Mouse (Mus musculus) liver, embryonic 13.5 days (tissue): ENCODE measurements around the gene Mfap4. TPM values are rescaled to one million over a fixed set of nuclear protein-coding genes. Genes with fewer than 3 reads are reported as not detected.
A peak's percentile ranks its signal among the peaks of the same experiment; 100 is the strongest.

ENCODE experiments used
- ATAC-seq: fragments of 200-750 bp; cut with Nextera tagmentation; 2 replicates; pipeline ENCODE4 v1.8.0; 2017; ENCODE audit warnings: low read depth, mild to moderate bottlenecking, moderate number of reproducible peaks, moderate library complexity
- DNase-seq: peaks from one replicate; pipeline ENCODE4 v3.0.0; 2022
- H3K27ac ChIP-seq: fragments of 300-500 bp; sonication (generic); 2 replicates; pipeline ENCODE4 v1.5.1; 2015; ENCODE audit warnings: moderate library complexity, mild to moderate bottlenecking, inconsistent platforms
- H3K27me3 ChIP-seq: fragments of 300-500 bp; sonication (generic); 2 replicates; pipeline ENCODE4 v1.6.1; 2015; ENCODE audit warnings: mild to moderate bottlenecking, inconsistent platforms
- H3K36me3 ChIP-seq: fragments of 300-500 bp; sonication (generic); 2 replicates; pipeline ENCODE4 v1.6.1; 2015; ENCODE audit warnings: mild to moderate bottlenecking, inconsistent platforms
- H3K4me1 ChIP-seq: fragments of 300-500 bp; sonication (generic); replicated peaks from 2 replicates; pipeline ENCODE4 v1.6.1; 2015; ENCODE audit warnings: inconsistent platforms
- H3K4me2 ChIP-seq: fragments of 300-500 bp; sonication (generic); 2 replicates; pipeline ENCODE4 v1.6.1; 2015; ENCODE audit warnings: inconsistent platforms, mild to moderate bottlenecking, moderate library complexity
- H3K4me3 ChIP-seq: fragments of 300-500 bp; sonication (generic); replicated peaks from 2 replicates; pipeline ENCODE4 v1.5.1; 2015; ENCODE audit warnings: mild to moderate bottlenecking, inconsistent platforms
- H3K9ac ChIP-seq: fragments of 300-500 bp; sonication (generic); 2 replicates; pipeline ENCODE4 v1.6.1; 2015; ENCODE audit warnings: mild to moderate bottlenecking, inconsistent platforms
- H3K9me3 ChIP-seq: fragments of 300-500 bp; sonication (generic); replicated peaks from 2 replicates; pipeline ENCODE4 v1.6.1; 2016; ENCODE audit warnings: inconsistent platforms
- WGBS: fragments of 180-500 bp; shearing (Covaris S2); methylation state at CpG from one replicate; pipeline ENCODE4 v1.1.7; 2015; ENCODE audit not compliant: insufficient replicate concordance; 5-methylcytosine and 5-hydroxymethylcytosine counted together
- polyA plus RNA-seq: library from polyadenylated mRNA; unstranded; fragments of >200 nt; fragmentation: Nextera tagmentation; extraction: Ambion mirVana; gene quantifications from 2 replicates; pipeline ENCODE4 v1.2.1, GENCODE M21; 2015

The Mfap4 gene
- polyA plus RNA-seq, 1 experiment from 2014 or later = 8.4 TPM

DNA sequence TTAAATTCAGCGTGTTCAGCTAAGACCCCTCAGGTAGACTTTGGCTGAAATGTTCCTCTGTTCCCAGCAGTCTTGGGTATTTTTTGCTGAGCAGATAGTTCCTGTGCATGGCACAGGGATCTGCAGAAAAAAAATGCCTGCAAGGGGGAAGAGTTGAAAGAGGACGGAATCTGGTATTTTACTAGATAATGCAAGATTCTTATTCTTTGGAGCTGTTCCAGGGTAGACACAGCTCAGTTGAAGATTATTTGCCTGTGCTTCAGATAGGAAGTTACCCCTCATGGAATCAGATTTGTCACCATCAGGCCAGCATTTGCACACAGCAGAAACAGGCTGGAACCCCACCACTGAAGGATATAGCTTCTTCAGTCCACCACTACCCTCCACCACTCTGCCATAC lies 10.3 kb downstream of the Mfap4 start:
- Histone ChIP-seq H3K4me3 (no peak overlapping the region), H3K27me3 (no peaks in the 10 kb centered on the region), H3K9me3 (no peaks in the 10 kb centered on the region), H3K27ac (0 out of 2 replicates have a peak overlapping the region, but pooled peaks have one; percentile 24), H3K36me3 (peaks cover 15% of the 10 kb centered on the region), H3K9ac (no peak overlapping the region), H3K4me1 (peaks cover 29% of the 10 kb centered on the region), H3K4me2 (no peak overlapping the region; the same call in 1 of the 2 replicates)
- no peak for ATAC-seq
- WGBS = 77% methylated on average over 2 of the region's 2 CpGs
- DNase-seq = no peak

DNA sequence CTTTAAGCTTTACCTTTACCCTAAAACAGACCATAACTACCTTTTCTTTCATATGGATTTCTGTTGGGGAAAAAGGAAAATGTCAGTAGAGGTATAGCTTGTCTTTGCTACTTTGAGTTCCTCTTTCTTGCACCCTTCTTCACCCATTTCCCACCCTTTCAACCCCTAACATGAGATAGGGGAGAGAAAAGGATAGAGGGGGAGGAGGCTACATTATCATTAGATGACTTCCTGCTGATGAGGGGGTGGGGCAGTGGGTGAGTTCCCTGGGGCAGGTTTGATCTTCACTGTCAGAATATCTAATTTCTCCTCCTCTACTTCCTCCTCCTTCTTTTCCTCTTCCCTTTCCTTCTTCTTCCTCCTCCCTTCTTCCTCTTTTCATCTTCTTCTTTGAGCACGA lies 12.3 kb downstream of the Mfap4 start:
- no peak overlapping the region for H3K4me3 ChIP-seq
- peaks cover 26% of the 10 kb centered on the region for H3K4me1 ChIP-seq
- H3K27ac ChIP-seq = no peak overlapping the region
- no peak overlapping the region for H3K4me2 ChIP-seq
- no peak for DNase-seq
- H3K9ac ChIP-seq = no peak overlapping the region
- no peaks in the 10 kb centered on the region for H3K9me3 ChIP-seq
- H3K27me3 ChIP-seq = no peaks in the 10 kb centered on the region
- WGBS = 40% methylated on average over 1 of the region's 1 CpGs
- H3K36me3 ChIP-seq = no peaks in the 10 kb centered on the region
- no peak for ATAC-seq

DNA sequence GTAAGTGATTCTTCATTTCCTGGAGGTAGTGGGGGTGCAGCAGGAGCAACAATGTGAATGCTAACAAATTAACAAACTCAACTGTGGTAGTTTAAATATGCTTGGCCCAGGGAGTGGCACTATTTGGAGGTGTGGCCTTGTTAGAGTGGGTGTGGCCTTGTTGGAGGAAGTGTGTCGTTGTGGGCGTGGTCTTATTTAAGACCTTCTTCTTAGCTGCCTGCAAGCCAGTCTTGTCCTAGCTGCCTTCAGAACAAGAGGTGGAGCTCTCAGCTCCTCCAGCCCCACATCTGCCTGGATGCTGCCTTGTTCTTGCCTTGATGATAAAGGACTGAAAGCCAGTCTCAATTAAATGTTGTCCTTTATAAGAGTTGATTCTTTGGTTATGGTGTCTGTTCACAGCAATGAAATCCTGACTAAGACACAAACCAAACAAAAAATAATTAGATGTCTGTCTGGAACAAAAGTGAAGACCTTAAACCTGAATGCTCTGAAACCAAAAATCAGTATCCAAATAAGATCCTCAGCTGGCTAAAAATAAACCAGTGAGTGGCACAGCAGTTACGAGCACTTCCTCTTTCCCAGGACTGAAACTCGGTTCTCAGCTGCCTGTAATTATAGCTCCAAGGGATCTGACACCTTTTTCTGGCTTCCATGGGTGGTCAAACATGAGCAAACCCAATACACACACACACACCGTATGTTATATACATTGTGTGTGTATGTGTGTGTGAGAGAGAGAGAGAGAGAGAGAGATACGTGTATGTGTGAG lies 13.7 kb downstream of the Mfap4 start:
- H3K9me3 ChIP-seq = no peaks in the 10 kb centered on the region
- H3K4me3 ChIP-seq = no peak overlapping the region
- H3K9ac ChIP-seq = no peak overlapping the region
- no peak overlapping the region for H3K4me2 ChIP-seq
- H3K27me3 ChIP-seq = no peaks in the 10 kb centered on the region; the same call in 1 of the 2 replicates
- H3K4me1 ChIP-seq = peaks cover 13% of the 10 kb centered on the region
- H3K27ac ChIP-seq = no peak overlapping the region; the same call in 1 of the 2 replicates
- DNase-seq (peak; percentile 22), ATAC-seq (no peak)
- H3K36me3 ChIP-seq = no peaks in the 10 kb centered on the region
- 38% methylated on average over 6 of the region's 6 CpGs for WGBS

DNA sequence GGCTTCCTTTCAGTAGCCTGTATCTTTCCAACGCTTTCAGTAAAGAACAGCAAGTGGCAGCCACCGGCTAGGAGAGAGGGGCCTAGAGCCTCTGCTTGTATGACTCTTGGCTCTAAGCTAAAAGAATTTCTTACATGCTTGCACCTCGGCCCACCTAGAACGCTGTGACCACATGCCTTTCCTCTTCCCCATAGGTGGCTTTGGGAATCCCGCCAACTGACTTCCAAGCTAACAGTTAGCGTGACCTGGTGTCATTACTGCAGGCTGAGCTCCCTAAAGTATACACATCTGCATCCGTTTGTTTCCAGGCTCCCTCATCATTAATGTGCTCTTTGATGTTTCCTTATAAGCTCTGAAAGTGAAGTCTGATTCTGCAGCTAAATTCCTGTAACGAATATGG lies 18.7 kb downstream of the Mfap4 start:
- no peak for ATAC-seq
- no peaks in the 10 kb centered on the region; the same call in 1 of the 2 replicates for H3K27me3 ChIP-seq
- 60% methylated on average over 8 of the region's 8 CpGs for WGBS

DNA sequence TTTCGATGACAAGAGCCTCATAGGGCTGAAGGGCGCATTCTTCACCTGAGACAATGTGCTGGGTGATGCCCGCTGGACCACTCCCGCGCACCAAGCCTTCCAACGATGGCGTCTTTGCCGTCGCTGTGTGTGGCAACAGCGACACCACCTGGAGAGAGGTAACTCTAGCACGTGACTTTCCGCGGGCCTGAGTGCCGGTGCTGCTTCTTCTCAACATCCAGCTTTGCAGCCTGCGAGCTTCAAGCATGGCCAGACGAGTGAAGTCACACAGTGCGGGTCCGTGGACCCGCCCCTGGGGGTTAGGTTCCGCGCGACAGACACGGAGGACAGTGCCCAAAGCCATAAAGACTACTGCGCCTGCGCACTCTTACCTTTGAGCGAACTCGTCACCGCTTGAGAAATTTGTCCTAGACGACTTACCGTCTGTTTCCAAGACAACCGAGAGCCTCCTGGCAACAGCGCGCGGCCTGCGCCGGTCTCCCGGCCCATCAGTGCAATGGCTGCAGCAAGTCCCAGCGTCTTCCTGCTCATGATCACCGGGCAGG lies 19.6 kb downstream of the Mfap4 start, which contains the start of gene B9d1:
Gene B9d1, plus strand, starts transcription at position 432 of the 545 bp plus-strand sequence.
- H3K27ac ChIP-seq = no peak within 1 kb of the TSS

More for the DNA sequence above, 18.7 kb downstream of the Mfap4 start:
- H3K9ac ChIP-seq = no peak overlapping the region
- no peak overlapping the region for H3K4me2 ChIP-seq
- H3K4me1 ChIP-seq = peaks cover 15% of the 10 kb centered on the region
- no peaks in the 10 kb centered on the region for H3K36me3 ChIP-seq
- no peaks in the 10 kb centered on the region for H3K9me3 ChIP-seq
- no peak overlapping the region for H3K4me3 ChIP-seq
- no peak for DNase-seq
- no peak overlapping the region for H3K27ac ChIP-seq

DNA sequence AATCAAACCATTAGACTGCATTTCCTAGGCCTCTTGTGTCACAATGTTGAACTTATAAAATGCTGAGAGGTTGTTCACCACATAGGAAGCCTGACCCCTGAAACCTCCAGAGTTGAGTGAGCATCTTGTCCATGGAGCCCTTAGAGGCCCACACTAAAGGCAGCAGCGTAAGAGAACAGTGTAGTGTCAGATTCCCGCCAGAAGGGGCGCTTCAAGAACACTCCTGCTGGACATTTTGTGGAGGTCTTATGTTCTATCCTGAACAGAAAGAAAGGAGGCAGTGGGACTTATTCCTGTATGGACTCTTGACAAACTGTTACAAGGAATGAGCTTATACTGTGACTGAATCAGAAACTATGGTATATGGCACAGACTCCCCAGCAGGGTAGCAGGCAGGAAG lies 29.7 kb downstream of the Mfap4 start:
- no peak overlapping the region for H3K9ac ChIP-seq
- H3K4me1 ChIP-seq = no peaks in the 10 kb centered on the region
- H3K27ac ChIP-seq = no peak overlapping the region
- DNase-seq = no peak
- H3K27me3 ChIP-seq = no peaks in the 10 kb centered on the region
- peaks cover 9% of the 10 kb centered on the region; the same call in 1 of the 2 replicates for H3K36me3 ChIP-seq
- ATAC-seq = no peak
- no peak overlapping the region for H3K4me3 ChIP-seq
- H3K9me3 ChIP-seq = no peaks in the 10 kb centered on the region
- H3K4me2 ChIP-seq = no peak overlapping the region
- WGBS = 25% methylated on average over 3 of the region's 3 CpGs

More for the DNA sequence above, 19.6 kb downstream of the Mfap4 start, which contains the start of gene B9d1:
- Histone ChIP-seq H3K4me3 (peak within 1 kb of the TSS; percentile 61), H3K9ac (peak within 1 kb of the TSS; percentile 70), H3K27me3 (no peaks in the 10 kb centered on the region; the same call in 1 of the 2 replicates), H3K36me3 (no peaks in the 10 kb centered on the region), H3K4me1 (peaks cover 14% of the 10 kb centered on the region), H3K4me2 (peak within 1 kb of the TSS; percentile 71), H3K9me3 (no peaks in the 10 kb centered on the region)
- WGBS = under 1% methylated on average over 39 of the region's 39 CpGs
- peak; percentile 85 for DNase-seq
- peak; percentile 85 for ATAC-seq

DNA sequence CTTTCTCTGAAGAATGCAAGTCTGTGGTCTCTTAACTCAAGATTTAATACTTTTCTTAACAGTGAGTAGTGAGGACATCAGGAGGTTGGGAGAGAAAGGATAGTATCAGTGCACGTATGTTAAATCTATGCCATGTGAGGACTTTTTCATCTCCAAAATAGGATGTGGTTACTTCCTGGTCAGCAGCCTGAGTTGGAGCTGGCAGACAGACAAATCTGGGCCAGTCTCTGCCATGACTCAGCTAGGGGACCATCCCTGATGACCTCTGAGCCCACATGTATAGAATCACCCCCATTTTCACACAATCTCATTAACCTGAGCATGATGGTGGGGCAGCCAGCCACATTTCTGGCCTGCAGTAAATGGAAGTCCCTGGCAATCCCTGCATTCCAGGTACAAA lies 32.7 kb downstream of the Mfap4 start:
- Histone ChIP-seq H3K4me2 (no peak overlapping the region), H3K4me1 (no peaks in the 10 kb centered on the region), H3K36me3 (peaks cover 9% of the 10 kb centered on the region; the same call in 1 of the 2 replicates), H3K27ac (no peak overlapping the region), H3K27me3 (no peaks in the 10 kb centered on the region), H3K9me3 (no peaks in the 10 kb centered on the region), H3K4me3 (no peak overlapping the region), H3K9ac (no peak overlapping the region)
- no peak for DNase-seq
- no peak for ATAC-seq
- 52% methylated on average over 1 of the region's 1 CpGs for WGBS

DNA sequence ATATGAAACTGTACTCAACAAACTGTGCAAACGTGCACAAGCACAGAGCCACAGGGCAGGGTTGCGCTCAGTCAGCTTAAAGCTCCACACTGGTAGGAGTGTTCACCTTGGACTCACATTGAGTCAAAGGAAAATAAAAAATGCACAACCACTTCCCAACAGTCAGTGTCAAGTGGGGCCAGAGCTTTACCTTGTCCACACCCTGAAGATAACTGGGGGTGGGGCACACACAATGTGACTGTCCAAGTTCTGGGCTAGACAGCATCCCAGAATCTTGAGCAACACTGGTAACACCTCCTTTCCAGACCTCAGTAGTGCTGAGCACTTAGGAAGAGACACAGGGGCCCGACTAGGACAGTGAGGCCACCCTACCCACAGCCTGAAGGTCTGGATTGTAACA lies 33.6 kb downstream of the Mfap4 start:
- H3K9me3 ChIP-seq = no peaks in the 10 kb centered on the region
- no peaks in the 10 kb centered on the region for H3K27me3 ChIP-seq
- no peak overlapping the region for H3K9ac ChIP-seq
- no peak overlapping the region for H3K4me3 ChIP-seq
- ATAC-seq (no peak), DNase-seq (no peak)
- H3K4me1 ChIP-seq = no peaks in the 10 kb centered on the region
- H3K36me3 ChIP-seq = peaks cover 9% of the 10 kb centered on the region; the same call in 1 of the 2 replicates
- 68% methylated on average over 3 of the region's 3 CpGs for WGBS
- H3K4me2 ChIP-seq = no peak overlapping the region
- no peak overlapping the region for H3K27ac ChIP-seq

DNA sequence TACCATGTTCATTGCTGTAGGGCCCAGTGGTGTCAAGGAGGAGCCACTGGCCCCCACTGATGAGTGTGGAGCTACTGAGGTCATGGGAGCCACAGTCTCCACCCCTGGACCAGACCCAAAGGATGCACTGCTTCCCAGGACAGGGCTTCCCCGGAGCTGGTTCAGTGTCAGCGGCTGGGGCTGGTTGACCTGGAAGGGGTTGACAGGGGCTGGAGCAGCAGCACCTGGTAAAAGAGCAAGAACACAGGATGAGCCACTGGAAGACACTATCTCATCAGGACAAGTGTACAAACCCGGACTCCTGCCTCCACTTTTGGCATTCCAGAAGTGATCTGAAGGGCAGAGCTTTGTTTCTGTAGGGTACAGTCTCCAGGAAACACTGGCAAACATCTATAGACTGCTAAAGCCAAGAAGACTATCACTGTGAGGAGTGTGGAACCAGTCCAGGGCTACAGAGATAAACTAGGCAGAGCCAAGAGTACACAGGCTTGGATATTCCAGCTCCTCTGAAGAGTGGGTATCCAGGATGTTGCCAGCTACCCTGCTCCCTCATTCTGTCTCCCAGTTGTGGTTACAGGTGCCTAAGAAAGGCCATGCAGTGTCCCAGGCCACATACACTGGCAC lies 34.4 kb downstream of the Mfap4 start:
- Histone ChIP-seq H3K36me3 (peaks cover 9% of the 10 kb centered on the region; the same call in 1 of the 2 replicates), H3K9me3 (no peaks in the 10 kb centered on the region), H3K4me3 (no peak overlapping the region), H3K9ac (no peak overlapping the region), H3K27ac (no peak overlapping the region), H3K4me2 (no peak overlapping the region), H3K4me1 (no peaks in the 10 kb centered on the region), H3K27me3 (no peaks in the 10 kb centered on the region)
- ATAC-seq (no peak), DNase-seq (no peak)
- 66% methylated on average over 3 of the region's 3 CpGs for WGBS

DNA sequence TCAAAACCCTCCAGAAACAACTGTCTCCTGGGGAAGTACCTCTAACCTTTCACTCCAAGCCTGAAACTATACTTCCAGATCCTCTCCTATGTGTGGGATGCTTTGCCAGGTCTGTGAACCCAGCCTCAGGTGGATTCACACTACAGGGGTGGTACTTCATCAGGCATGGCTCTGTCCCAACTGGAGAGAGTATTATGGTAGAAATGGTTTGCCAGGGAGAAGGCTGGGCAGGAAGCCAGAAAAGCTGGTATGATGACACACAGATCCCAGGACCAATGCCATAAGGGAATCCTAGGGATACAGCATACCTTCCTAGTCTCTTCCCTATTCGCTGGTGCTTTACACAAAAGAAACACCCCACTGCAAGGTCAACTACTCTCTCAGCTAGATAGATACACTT lies 41.6 kb downstream of the Mfap4 start:
- Histone ChIP-seq H3K4me3 (no peak overlapping the region), H3K27me3 (no peaks in the 10 kb centered on the region), H3K36me3 (no peaks in the 10 kb centered on the region), H3K4me2 (no peak overlapping the region), H3K27ac (no peak overlapping the region), H3K9me3 (no peaks in the 10 kb centered on the region), H3K4me1 (no peaks in the 10 kb centered on the region), H3K9ac (no peak overlapping the region)
- 57% methylated on average over 1 of the region's 1 CpGs for WGBS
- DNase-seq (no peak), ATAC-seq (no peak)

DNA sequence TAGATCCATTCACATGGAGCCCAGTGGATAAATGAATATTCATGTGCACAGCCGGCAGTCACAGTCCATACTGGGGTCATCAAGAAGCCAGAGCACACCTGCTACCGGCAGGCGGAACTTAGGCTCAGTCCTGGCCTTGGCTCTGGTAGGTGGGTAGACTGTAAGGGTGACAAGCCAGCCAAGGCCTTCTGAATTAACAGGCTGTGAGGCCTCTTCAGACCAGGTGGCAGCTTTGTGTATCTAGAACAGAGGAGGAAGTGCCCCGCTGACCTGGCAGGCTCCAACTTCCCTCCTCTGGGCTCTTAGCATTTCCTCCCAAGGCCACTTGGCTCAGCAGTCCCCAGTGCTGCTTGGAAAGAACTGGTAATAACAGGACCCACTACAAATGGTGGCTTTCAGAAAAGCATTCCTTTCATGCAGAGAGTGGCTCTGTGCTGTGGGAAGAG lies 44.1 kb downstream of the Mfap4 start:
- H3K27me3 ChIP-seq = no peaks in the 10 kb centered on the region
- H3K27ac ChIP-seq = no peak overlapping the region
- H3K36me3 ChIP-seq = no peaks in the 10 kb centered on the region
- 46% methylated on average over 4 of the region's 4 CpGs for WGBS
- no peak overlapping the region for H3K4me3 ChIP-seq
- no peaks in the 10 kb centered on the region for H3K9me3 ChIP-seq
- DNase-seq (no peak), ATAC-seq (no peak)
- H3K4me1 ChIP-seq = no peaks in the 10 kb centered on the region
- H3K9ac ChIP-seq = no peak overlapping the region
- no peak overlapping the region for H3K4me2 ChIP-seq
